Mouse (Mus musculus): ENCODE results near the gene 9230110F15Rik. TPM values are rescaled to one million over a fixed set of nuclear protein-coding genes. Genes with fewer than 3 reads are reported as not detected.
"Not testable (repeated sequence)": the region's sequence is repeated elsewhere in the genome, so short reads cannot be mapped to it uniquely, and the experiment has no call there.

9230110F15Rik gene
- polyA plus RNA-seq (2016; fragmentation: Nextera tagmentation; extraction: Ambion mirVana): not detected in 2 replicates

DNA sequence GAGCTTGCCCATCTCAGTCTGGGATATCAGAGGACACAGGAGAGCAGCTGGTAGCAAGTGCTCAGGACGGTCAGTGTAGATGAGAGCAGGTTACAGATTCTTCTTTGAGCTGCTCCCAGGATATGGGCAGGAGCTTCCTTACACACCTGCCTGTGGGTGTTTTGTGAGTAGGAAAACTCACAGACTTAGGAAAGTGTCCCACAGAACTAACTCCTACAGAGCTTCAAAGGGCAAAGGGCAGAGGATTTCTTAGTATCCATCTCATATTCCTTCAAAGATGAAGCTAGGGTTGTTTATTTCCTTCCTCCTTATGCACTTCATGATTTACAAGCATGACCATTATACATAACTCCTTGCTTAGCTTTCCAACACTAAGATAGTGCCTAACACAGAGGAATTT lies at the start of gene 9230110F15Rik:
9230110F15Rik (minus strand) TSS at position 101 of the 400 bp plus-strand sequence.
- Histone ChIP-seq H3K4me1 (replicated peaks) (no peaks in the 10 kb centered on the region), H3K36me3 (no peaks in the 10 kb centered on the region), H3K4me2 (no peak within 1 kb of the TSS), H3K4me3 (no peak within 1 kb of the TSS), H3K9ac (no peak within 1 kb of the TSS), H3K27ac (ENCODE audit: poor library complexity, severe bottlenecking) (no peak within 1 kb of the TSS), H3K9me3 (replicated peaks) (no peaks in the 10 kb centered on the region), H3K27me3 (replicated peaks) (no peaks in the 10 kb centered on the region)
- no peak for ATAC-seq (ENCODE audit: insufficient number of reproducible peaks, low FRiP score)
- 66% methylated on average over 1 of the region's 1 CpGs for WGBS

DNA sequence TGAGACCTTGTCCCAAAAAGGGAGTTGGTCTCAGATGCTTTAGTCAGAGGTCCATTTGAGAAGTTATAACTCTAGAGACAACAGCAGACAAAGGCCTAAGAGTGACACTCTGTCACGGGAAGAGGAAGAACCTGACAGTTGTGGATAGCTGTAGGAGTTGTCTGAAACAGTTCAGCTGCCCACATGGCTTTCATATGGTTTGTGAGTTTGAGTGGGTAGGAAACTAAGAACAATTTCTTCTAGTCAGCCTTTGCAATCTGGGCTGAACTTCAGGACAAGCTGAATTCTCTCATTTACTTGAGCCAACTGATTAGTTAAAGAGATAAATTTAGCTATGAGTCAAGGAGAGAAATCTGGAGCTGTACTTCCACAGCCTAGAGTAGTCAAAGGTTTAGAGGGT lies 49.2 kb upstream of the 9230110F15Rik start:
- H3K9ac ChIP-seq; H3K4me3 ChIP-seq; H3K9me3 ChIP-seq (replicated peaks); H3K27ac ChIP-seq (ENCODE audit: poor library complexity, severe bottlenecking); H3K4me2 ChIP-seq; H3K4me1 ChIP-seq (replicated peaks); ATAC-seq (ENCODE audit: insufficient number of reproducible peaks, low FRiP score); H3K36me3 ChIP-seq; H3K27me3 ChIP-seq (replicated peaks): not testable (repeated sequence)
- 44% methylated on average over 1 of the region's 1 CpGs for WGBS

DNA sequence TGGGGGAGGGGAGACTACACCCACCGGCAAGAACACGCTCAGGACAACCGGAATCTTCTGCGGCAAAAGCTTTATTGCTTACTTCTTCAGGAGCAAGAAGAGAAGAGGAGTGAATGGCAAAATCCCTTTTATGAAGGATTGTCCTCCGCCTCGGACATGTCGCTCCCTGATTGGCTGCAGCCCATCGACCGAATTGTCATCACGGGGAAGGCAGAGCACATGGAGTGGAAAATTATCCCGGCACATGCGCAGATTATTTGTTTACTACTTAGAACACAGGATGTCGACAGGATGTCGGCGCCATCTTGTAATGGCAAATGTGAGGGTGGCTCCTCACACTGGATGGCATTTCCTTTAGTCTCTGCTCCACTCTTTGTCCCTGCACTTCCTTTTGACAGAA lies 26.1 kb downstream of the 9230110F15Rik start:
- not testable (repeated sequence) for H3K27me3 ChIP-seq (replicated peaks); H3K36me3 ChIP-seq; H3K9ac ChIP-seq; H3K4me2 ChIP-seq; ATAC-seq (ENCODE audit: insufficient number of reproducible peaks, low FRiP score); H3K4me3 ChIP-seq; H3K27ac ChIP-seq (ENCODE audit: poor library complexity, severe bottlenecking); H3K4me1 ChIP-seq (replicated peaks)
- WGBS: 87% methylated on average over 15 of the region's 15 CpGs
- H3K9me3 ChIP-seq (replicated peaks): peaks cover 12% of the 10 kb centered on the region

DNA sequence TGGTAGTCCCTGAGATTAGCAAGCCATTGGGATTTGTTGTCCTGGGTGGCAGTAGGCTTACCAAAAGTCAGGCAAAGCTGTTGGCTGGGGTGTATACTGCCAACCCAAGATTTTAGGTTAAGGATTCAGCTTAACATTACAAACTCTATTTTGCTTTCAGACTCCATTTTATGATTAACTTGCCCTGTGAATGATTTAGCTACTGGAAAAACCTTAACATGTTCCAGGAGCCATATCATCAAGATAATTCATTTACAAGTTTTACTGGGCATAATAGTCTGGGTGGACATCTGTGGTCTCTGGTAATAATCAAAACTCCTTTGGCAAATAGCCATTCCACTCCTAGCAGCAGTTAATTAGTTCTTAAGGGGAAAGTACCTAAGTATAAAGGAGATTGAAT lies 45.8 kb downstream of the 9230110F15Rik start:
- H3K4me3 ChIP-seq: no peak overlapping the region
- H3K27ac ChIP-seq (ENCODE audit: poor library complexity, severe bottlenecking): no peak overlapping the region
- no peaks in the 10 kb centered on the region for H3K4me1 ChIP-seq (replicated peaks)
- H3K9ac ChIP-seq: no peak overlapping the region
- H3K4me2 ChIP-seq: no peak overlapping the region
- H3K9me3 ChIP-seq (replicated peaks): no peaks in the 10 kb centered on the region; the same call in 1 of the 2 replicates
- no peak for ATAC-seq (ENCODE audit: insufficient number of reproducible peaks, low FRiP score)
- no peaks in the 10 kb centered on the region for H3K36me3 ChIP-seq
- no peaks in the 10 kb centered on the region for H3K27me3 ChIP-seq (replicated peaks)

DNA sequence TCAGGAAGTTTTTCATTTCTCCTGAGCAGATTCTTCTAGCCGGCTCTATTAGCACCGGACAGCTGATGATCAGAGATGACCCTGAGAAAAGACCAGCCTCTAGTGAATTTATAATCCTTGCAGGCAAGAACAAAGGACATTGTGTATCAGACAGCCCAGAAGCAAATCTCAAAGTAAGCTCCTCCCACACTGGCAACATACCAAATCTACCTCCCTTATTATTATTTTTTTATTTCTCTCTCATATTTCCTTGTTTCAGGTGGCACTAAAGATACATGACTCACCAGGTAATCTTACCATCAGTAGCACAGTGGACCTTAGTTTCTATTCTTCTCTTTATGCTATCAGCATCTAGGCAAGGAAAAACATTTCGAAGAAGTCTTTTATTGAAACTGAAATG lies 53.9 kb downstream of the 9230110F15Rik start, which contains the start of the genes Gm27235 and D730048I06Rik:
Gm27235 (minus strand) TSS at position 101 of the 400 bp plus-strand sequence.
D730048I06Rik (minus strand) TSS at position 112 of the 400 bp plus-strand sequence.
- Histone ChIP-seq H3K4me1 (replicated peaks) (no peaks in the 10 kb centered on the region), H3K4me2 (no peak within 1 kb of the TSS), H3K4me3 (no peak within 1 kb of the TSS), H3K27me3 (replicated peaks) (no peaks in the 10 kb centered on the region), H3K36me3 (no peaks in the 10 kb centered on the region), H3K9ac (no peak within 1 kb of the TSS), H3K27ac (ENCODE audit: poor library complexity, severe bottlenecking) (no peak within 1 kb of the TSS), H3K9me3 (replicated peaks) (peaks cover 4% of the 10 kb centered on the region; the same call in 1 of the 2 replicates)
- 84% methylated on average over 3 of the region's 3 CpGs for WGBS
- ATAC-seq (ENCODE audit: insufficient number of reproducible peaks, low FRiP score): no peak

Other genes starting within 250 kb of the 9230110F15Rik start
- gene Pate4, start 232.2 kb downstream of the 9230110F15Rik start, polyA plus RNA-seq (2016; fragmentation: Nextera tagmentation; extraction: Ambion mirVana): not detected in 2 replicates
- not detected in 2 replicates for gene Pate3, start 195.9 kb downstream of the 9230110F15Rik start, polyA plus RNA-seq (2016; fragmentation: Nextera tagmentation; extraction: Ambion mirVana)
- not detected in 2 replicates for gene Pate1, start 156.8 kb downstream of the 9230110F15Rik start, polyA plus RNA-seq (2016; fragmentation: Nextera tagmentation; extraction: Ambion mirVana)
- gene Gm17677, start 103.1 kb downstream of the 9230110F15Rik start, polyA plus RNA-seq (2016; fragmentation: Nextera tagmentation; extraction: Ambion mirVana): not detected in 2 replicates
- gene Gm17727, start 66.0 kb downstream of the 9230110F15Rik start, polyA plus RNA-seq (2016; fragmentation: Nextera tagmentation; extraction: Ambion mirVana): not detected in 2 replicates
- not detected in 2 replicates for gene Gm27235, start 54.0 kb downstream of the 9230110F15Rik start, polyA plus RNA-seq (2016; fragmentation: Nextera tagmentation; extraction: Ambion mirVana)
- not detected in 2 replicates for gene D730048I06Rik, start 54.0 kb downstream of the 9230110F15Rik start, polyA plus RNA-seq (2016; fragmentation: Nextera tagmentation; extraction: Ambion mirVana)
- gene 9230113P08Rik, start 64.3 kb upstream of the 9230110F15Rik start, polyA plus RNA-seq (2016; fragmentation: Nextera tagmentation; extraction: Ambion mirVana): not detected in 2 replicates